Mouse (Mus musculus) right cerebral cortex, postnatal 25 days (tissue): ENCODE results near the gene Slc12a7.
A peak's percentile ranks its signal among the peaks of the same experiment; 100 is the strongest.
"Not testable (repeated sequence)": the region's sequence is repeated elsewhere in the genome, so short reads cannot be mapped to it uniquely, and the experiment has no call there.

Experiments
- DNase-seq: peaks from one replicate; pipeline ENCODE4 v3.0.0; 2022

Slc12a7 gene

DNA sequence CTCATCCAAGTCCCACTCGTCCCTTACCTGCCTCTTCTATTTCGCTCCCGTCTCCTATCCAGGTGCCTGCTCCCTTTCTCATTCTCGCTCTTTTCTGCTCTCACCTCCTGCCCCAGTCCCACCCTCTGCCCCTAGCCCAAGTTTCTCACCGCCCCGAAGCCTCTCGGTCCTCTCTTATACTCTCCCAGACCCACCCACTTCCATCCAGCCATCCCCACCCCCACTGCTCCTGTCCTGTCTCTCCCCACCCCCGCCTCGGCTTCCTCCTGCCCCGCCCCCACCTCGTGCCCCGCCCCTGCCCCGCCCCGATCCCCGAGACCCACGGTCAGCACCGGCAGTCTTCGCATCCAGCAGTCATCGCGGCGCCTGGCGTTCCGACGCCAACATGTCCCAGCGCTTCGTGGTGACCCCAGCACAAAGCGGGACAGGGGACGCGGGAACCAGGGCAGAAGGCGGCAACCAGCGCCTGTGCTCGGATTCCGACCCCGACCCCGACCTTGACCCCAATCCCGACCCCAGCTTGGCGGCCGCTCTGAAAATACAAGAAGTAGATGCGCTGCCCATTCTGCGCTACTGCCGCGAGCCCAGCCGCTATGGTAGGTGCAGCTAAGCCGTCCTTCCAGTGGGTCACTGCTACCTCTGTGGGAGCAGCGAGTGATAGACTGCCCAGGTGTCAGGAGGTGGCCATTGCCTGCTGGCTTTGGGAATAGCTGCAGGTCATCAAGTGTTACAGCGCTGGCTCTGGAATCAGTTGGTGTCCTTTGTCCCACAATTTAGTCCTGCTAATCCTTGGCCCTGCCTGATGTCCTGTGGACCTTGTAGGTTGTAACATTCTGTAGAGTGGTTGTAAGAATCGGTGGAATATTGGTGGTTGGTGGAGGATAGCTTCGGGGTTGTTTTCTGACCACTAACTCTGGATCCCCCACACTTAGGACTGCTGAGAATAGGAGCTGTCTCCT lies at the start of gene Slc12a7:
Gene Slc12a7 (plus strand): TSS at position 353 of the 959 bp plus-strand sequence.
- DNase-seq = no peak

DNA sequence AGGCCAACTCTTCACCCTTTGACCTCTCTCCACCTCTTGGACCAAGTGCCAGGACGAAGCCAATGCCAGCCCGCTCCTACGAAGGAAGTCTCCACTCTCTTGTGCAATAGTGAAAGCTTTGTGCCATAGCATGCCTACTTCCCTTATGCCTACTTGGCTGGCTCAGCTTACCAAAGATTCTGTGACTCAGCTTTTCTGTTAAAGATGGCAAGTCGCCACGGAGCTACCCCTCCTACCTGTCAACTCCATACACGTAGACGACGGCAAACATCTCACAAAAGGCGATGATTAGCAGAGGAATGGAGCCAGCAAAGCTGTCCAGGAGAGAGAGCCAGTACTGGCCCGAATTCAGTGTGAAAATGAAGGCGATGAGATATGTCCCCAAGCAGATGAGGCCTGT lies 49.2 kb upstream of the Slc12a7 start:
- peak; percentile 22 for DNase-seq

DNA sequence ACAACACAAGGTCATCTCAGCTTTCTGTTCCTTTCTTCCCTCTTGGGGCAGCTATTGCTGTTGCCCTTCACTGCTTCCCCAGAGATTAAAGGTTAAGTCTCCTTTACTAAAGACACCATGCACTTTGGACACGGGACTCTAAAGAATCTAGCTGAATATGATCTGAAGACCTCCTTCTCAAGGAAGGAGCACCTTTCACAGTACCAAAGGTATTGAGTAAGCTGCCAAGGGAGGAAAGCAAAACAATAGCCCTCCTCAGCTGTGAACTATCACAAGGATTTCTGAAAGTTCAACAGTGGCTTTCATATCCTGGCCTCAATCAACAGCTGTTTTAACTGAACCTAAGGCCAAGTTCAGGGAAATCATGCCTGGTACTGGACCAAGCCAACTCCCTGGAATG lies 48.5 kb upstream of the Slc12a7 start:
- no peak for DNase-seq

DNA sequence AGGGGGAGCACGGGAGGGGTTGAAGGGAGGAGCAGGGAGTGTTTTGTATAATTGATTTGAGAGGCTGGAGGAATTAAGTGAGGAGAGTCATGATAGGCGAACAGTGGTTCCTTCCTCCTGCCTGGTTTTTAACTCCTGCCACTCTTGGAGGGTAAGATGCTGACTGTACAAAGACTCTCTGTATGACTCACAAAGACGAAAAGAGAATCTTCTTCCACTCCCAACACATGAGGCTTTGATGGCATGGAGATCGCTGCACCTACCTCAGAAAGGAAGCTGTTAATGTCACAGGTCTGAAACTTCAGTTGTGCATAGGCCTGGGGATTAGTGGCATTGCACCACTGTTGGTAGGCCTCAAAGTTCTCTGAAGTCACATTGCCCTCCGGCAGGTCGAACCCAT lies 47.4 kb upstream of the Slc12a7 start:
- no peak for DNase-seq

DNA sequence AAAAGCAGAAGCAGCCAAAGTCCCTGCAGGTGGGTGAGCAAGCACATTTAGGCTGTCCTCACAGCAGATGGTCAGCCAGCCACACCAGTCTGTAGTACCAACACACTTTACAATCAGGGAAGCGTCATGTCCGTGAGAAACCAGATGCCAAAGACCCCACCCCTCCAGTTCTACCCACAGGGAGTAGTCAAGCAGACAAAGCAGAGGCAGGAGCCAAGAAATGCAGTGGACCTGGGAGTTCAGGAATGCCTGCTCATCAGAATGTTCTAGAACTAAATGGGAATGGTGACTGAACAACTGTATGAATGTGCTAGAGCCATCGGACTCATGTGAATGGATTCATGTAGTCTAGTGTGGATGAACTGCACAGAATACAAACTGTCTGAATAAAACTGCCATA lies 45.3 kb upstream of the Slc12a7 start:
- no peak for DNase-seq

DNA sequence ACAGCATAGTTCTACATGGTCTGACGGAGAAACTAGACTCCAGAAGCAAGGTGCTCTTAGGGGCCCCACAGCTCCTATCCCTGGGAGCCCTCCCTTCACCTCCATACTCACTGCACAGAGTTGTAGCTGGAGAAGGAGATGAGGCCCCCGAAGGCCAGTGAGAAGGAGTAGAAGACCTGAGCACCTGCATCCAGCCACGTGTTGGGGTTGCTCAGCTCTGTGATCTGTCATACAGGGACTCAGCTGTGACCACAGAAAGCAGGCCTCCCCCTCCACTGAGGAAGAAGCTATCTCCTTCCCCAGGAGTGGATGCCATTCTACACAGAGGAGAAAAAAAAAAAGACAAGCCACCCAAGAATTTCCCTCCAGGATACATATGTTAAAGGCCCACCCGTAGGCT lies 44.0 kb upstream of the Slc12a7 start:
- no peak for DNase-seq

DNA sequence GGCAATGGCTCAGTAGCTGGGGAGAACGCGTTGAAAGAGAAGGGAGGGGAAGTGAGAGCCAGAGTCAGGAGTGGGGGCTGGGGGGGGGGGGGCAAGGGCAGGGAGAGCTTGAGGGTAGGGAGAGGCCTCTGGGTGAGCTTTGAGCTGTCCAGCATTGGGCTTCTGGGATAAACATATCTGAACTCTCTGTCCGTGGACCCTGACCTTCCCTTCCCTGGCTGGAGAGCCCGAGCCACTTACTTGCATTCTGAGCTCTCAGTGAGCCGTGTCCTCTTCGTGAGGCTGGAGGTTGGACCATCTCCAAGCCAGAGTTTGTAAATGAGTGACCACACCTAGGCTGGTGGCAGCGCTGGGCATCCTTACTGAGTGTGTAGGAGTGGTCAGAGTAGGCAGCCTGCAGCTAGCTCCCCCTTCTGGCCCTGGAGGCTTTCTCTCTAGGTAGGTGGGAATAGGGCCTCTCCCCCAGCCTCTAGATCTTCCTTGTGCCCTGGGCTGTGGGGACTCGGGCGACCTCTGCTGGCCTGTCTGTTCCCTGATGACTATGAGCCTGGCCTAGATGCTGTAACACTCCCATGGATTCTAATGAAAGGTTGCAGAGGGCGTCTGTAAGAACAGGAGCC lies 40.5 kb upstream of the Slc12a7 start:
- peak; percentile 20 for DNase-seq

DNA sequence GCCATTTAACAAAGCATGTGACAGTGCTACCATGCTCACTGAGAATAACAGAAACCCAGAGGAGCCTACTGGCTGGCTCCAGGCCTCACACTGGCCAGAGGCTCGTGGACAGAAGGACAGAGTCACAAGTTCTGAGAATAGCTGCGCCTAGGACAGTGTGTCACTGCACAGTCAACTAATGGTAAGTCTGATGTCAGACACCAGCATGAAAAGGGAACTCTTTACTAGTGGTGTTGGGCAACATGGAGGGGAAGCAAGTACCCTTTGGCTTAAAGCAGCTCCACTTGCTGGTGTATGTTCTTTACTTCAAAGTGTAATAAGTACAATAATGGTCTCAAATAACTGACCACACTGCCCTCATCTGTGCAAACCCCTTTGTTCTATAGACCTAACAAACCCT lies 39.6 kb upstream of the Slc12a7 start:
- no peak for DNase-seq

DNA sequence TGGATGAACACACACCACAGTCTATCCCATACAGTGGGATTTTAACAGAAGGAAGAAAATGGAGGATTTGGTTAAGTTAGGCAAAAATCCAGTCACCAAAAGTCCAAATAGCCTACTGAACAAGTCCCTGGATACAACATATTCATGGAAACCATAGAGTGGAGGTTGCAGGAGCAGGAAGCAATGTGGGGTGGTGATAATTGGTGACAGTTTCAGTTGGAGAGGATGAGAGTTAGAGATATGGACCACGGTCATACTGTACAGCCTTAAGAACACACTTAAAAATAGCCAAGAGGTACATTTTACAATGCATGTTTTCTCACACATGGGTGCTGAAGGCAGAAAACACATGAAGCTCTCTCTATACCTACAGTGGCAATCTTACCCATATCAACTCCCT lies 37.9 kb upstream of the Slc12a7 start:
- DNase-seq = no peak

DNA sequence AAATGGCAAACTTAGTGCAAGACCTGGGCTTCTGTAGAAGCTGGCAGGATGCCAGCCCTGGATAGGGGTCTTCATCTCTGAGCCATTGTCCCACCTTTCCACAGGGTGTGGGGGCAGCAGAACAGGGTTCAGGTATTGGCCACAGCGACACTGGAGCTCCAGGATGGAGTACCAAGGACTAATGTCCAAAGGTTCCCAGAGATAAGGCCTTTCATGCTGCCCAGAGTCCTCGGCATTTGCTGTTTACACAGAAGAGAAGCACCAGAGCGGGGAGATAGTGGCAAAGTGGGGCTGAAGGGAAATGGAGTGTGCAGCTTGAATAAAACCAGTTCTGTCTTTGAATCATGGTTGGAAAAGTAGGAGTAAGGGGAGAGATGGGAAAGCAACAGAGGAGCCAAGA lies 36.4 kb upstream of the Slc12a7 start:
- DNase-seq = no peak

DNA sequence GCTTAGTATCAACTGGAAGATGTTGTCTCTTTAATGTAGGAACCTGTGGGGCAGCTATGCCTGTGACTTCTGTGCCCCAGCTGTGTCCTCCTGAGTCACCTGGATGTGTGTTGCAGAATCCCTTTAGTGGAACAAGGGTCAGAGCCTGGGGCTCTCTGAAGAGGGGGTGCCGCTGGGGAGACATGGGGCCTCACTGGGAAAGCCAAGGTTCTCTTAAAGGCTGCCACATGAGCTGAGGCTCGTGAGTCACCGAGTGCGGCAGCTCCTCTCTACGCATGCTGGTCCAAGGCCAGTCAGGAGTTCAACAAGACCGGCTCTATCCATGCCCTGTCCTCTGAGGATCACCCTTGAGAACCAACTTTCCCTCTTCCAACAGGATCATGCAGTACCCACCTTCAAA lies 33.2 kb upstream of the Slc12a7 start:
- DNase-seq = no peak

DNA sequence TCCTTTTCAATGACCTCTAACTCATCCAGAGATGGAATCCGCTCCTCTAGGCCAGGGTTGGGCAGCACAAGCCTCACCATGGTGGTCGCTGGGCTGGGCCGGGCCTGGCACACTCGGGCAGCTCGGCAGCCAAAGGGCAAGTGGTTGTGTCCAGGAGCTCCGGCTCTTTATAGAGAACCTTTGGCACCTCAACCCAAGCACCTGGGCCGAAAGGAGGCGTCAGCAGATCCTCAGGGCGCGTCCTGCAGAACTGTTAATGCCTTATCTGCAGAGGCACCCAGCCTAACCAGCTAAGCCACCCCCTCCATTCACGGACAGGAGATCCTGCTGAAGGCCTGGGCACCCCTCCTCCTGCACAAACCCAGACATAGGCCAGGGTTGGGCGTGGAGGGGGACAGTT lies 32.3 kb upstream of the Slc12a7 start:
- DNase-seq = no peak

DNA sequence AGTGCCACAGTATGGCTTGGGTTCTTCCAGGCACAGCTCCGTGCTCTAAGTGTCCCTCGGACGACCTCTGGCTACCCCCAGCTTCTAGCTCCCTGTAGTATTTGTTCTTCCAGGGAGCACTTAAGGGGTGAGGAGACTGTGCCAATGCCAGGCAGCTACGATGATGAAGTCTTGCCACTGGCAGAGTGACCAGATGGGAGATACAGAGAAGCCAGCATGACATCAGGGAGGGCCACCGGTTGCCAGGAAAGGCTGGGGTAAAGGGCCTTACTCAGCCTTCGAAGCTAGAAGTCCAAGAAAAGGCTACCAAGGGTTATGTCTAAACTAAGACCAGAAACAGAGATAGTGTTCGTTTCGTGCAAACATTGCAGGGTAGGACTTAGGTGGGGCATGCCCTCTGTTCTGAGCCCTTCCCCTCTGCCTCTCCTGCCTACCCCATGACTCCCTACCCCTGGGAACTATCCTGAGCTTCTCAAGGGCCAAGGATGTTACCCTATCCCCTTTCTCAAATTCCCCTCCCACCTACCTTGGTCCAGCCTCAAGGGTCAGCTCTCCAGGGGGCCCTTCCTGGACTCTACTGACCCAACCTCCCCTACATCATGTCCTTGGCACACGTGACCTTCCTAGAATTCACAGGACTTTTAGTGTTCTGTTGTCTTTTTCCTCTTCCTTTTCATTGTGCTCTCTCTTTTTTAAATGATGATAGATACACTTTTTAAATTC lies 31.6 kb upstream of the Slc12a7 start:
- no peak for DNase-seq

DNA sequence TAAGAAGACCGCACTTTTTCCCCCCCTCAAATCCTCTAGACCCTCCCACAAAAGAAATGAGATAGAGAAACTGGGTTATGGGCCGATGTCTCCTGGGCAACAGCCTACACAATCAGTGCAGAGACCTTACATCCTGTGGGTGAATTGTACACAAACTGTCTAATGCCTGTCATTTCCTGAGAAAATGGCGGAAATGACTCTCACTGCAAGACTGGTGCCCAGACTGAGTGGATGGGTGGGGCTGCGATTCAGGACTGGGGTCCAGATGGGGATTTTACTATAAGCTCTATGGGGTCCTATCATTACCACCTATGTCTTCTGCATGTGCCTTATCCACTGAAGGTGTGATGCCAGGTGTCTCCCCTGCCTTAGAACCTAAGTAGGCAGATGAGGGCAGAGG lies 30.1 kb upstream of the Slc12a7 start:
- DNase-seq = no peak

DNA sequence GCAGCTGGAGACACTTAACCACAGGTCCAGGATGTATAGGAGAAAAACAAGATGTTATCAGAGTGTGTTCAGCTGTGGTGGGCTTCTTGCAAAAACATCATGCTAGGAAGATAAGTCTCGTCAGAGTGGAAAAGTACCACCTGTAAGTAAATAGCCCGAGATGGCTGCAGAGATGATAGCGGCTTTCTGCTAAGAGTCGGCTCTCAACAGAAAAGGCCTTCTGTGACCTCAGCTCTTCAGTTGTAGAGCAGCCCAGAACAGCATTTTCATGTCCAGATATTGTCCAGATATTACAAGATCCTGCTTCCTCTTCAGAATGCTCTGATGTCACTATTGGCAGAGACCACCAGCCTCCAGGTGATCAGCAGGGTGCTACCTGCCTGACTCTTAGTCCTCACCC lies 29.4 kb upstream of the Slc12a7 start:
- not testable (repeated sequence) for DNase-seq

DNA sequence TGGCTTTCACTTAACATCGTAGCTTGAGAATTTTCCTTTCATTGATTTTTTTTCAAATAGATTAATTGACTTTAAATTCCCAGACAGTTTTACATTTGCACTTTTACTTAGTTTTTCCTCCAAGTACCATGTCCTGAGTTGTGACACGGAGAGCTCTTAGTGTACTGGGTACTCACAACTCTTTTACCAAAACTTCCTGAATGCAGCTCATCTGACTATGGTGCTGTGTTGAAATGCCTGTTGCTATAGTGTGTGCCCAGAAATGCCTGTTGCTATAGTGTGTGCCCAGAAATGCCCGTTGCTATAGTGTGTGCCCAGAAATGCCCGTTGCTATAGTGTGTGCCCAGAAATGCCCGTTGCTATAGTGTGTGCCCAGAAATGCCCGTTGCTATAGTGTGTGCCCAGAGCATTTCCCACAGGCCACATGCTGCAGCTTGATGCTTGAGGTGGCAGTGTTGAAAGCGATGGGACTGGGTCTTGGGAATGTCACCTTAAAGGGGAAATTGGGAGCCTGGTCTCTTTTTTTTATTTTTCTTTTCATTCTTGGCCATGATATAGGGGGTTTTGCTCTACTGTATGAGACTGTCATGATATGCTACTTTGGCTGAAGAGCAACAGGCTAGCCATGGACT lies 28.1 kb upstream of the Slc12a7 start, which contains the start of gene Slc6a19:
Gene Slc6a19 (minus strand): TSS at position 172 of the 632 bp plus-strand sequence.
- DNase-seq = no peak

DNA sequence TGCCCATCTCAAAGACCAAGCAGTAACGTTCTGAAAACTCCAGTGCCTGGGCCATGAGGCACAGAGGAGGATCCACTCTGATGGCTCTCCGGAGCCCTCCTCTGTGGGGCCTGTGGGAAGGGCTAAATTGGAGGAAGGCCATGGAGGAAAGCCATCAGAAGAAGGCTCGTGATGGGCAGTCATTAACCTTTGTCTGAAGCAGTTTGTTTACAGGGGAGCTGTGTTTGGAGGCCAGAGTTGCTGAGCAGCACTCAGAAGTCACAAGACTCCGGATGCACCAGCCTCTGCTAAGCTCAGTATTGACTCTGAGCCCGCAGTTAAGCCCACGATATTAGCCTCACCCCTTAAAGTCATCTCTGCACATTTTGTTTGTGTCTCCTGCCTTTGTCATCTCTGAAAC lies 23.4 kb upstream of the Slc12a7 start:
- no peak for DNase-seq

DNA sequence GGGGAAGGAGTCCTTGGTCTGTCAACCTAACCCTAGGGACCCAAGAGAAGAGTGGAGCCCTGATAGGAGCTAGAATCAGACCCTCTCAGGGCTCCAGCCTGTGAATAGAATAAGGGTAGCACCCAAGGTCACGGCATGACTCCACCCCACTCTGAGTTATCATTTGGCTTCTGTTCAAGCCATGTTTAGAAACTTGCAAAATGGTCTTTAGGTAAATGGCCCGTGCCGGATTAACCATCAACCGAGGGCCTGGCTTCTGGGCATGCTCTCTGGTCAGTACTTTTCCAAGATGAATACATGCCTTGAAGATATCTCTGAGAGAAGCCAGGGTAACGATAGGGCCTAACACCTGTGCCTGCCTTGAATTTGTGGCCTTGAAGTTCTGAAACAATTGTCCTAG lies 21.7 kb upstream of the Slc12a7 start:
- DNase-seq = no peak

DNA sequence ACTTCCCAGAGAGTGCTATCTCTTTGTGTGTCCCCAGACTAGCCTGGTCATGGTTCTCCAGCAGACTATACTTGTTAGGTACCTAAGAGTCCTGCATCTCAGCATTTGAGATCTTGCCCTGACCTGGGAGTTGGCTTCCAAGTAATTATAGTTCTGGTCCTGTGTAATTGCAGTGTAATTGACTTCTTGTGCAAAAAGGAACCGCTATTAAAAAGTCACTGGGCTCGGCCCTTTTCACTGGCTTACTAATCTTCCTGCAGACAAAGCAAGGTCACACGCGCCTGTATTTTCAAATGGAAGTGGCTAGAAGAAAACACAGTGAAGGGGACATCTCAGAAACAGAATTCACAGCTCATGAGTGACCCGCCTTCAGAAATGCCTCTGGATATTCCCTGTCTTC lies 21.1 kb upstream of the Slc12a7 start:
- DNase-seq = no peak

DNA sequence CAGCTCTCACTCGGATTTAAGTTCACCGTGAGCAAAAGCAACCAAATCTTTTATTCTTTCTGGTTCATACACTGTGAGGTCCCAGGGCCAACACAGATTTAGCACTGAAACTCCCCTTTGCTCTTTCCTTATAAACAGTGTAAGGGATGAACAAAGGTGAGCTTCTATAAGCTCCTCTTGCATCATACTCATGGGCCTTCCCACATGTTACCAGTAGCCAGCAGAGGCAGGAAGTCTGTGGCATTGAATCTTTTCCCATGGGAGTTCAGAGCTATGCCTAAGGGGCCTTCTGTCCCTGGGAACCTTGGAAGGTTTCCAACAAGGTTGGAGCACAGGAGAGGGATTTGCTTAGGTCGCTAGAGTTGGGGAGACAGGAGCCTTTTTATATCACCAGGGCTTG lies 20.7 kb upstream of the Slc12a7 start:
- no peak for DNase-seq

DNA sequence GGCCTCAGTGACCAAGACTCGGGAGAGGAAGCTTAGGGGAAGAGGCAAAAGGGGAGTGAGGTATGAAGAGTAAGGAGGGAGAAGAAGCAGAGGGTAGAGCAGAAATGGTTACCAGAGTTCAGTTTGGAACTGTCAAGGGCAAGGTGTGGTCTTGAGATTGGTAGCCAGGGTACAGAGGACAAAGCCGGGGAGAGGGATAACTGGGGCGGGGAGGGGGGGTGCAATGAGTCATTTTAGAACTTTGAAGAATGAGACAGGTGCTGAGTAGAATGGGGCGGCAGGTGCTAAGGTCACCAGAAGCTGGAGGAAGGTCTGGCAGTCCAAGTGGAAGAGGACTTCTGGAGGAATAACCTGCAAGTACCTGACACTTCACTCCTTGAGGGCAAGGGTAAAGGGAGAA lies 19.7 kb upstream of the Slc12a7 start:
- DNase-seq = no peak

DNA sequence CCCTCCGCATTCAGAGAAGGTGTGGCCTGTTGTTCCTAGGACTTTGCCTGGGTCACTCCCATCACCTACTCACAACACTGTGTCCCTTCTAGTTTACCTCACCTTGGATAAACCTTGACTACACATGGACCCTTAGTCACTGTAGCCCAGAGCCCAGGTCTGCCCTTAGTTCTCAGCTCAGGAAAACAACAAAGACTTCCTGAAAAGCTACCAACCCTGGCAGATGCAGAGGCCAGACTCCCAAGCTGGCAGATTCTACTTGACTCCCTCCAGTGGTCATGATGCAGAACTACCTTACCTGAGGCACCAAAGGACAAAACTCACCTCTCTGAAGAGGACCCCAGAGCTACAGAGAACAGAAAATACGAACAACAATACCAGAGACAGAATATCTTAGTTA lies 18.9 kb upstream of the Slc12a7 start:
- DNase-seq = no peak

DNA sequence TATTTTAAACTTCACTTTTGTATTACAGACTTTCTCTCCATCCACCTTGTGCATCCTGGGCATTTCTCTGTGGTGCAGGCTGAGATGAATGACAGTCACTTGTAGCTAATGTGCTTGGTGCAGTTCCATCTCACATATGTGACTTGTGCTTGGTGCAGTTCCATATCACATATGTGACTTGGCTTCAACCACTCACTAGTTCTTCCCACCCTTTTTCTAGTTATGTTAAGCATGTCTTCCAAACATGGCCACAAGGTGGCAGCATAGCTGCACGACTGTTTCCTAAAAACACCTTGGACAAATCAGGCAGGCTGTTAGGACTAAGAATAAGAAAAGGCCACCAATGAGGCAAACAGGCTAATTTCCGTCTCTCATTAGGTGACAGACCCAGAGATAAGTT lies 14.7 kb upstream of the Slc12a7 start:
- peak; percentile 74 for DNase-seq
